Mouse (Mus musculus): Measurements from ENCODE around the gene Ptpn11.

The Ptpn11 gene

GRCm38 (mm10) chr5:121082605-121083004 lies 108.6 kb downstream of the Ptpn11 start:
- no peak for DNase-seq (ENCODE audit: low spot score)

GRCm38 (mm10) chr5:121081754-121082153 lies 109.4 kb downstream of the Ptpn11 start:
- DNase-seq (ENCODE audit: low spot score), result no peak
